Mouse (Mus musculus): ENCODE results near the gene Lsmem1. TPM values are rescaled to one million over a fixed set of nuclear protein-coding genes. Genes with fewer than 3 reads are reported as not detected.

Lsmem1 gene
- polyA plus RNA-seq, 1 experiment from 2014 or later: not detected

- WGBS: 92% methylated on average over 1 of the region's 1 CpGs
- Histone ChIP-seq H3K4me2 (ENCODE audit: low read length) (no peak overlapping the region), H3K4me1 (ENCODE audit: control insufficient read depth, insufficient read depth, low read length) (no peaks in the 10 kb centered on the region), H3K9me3 (ENCODE audit: control insufficient read depth, low read length) (no peaks in the 10 kb centered on the region), H3K4me3 (replicated peaks; ENCODE audit: low read depth, low read length) (no peak overlapping the region), H3K9ac (replicated peaks; ENCODE audit: low read length) (no peak overlapping the region), H3K27ac (replicated peaks; ENCODE audit: low read depth, low read length) (no peak overlapping the region), H3K36me3 (ENCODE audit: control insufficient read depth, insufficient read depth, low read length) (no peaks in the 10 kb centered on the region), H3K27me3 (ENCODE audit: control insufficient read depth, insufficient read depth, low read length) (no peaks in the 10 kb centered on the region)
- DNase-seq (no peak), ATAC-seq (ENCODE audit: low FRiP score, low TSS enrichment) (no peak)
These were observed 32.9 kb upstream of the Lsmem1 start for GRCm38 (mm10) chr12:40232231-40232630.

DNA sequence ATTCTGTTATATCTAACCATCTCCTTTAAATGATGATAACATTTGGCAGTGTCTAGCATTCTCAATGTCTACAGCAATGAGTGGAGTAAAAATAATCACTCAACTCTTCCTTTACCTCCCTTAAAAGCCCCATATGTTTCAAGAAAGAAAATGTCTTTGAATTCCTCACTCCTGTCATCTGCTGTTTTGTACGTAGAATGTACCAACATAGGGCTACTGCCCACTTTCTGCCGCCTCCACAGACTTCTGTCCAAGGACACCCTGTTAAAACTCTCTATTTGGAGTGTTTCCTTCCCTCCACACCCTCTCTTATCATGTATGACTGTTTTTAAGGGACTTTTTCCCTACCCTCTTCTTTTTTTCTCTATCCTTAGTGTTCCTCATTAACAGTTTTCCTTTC is 32.3 kb upstream of the Lsmem1 start:
- no peaks in the 10 kb centered on the region for H3K4me1 ChIP-seq (ENCODE audit: control insufficient read depth, insufficient read depth, low read length)
- H3K4me3 ChIP-seq (replicated peaks; ENCODE audit: low read depth, low read length): no peak overlapping the region
- no peak for ATAC-seq (ENCODE audit: low FRiP score, low TSS enrichment)
- no peak for DNase-seq
- 92% methylated on average over 2 of the region's 2 CpGs for WGBS
- H3K4me2 ChIP-seq (ENCODE audit: low read length): no peak overlapping the region
- no peaks in the 10 kb centered on the region for H3K36me3 ChIP-seq (ENCODE audit: control insufficient read depth, insufficient read depth, low read length)
- no peak overlapping the region for H3K9ac ChIP-seq (replicated peaks; ENCODE audit: low read length)
- H3K27me3 ChIP-seq (ENCODE audit: control insufficient read depth, insufficient read depth, low read length): no peaks in the 10 kb centered on the region
- no peaks in the 10 kb centered on the region for H3K9me3 ChIP-seq (ENCODE audit: control insufficient read depth, low read length)
- H3K27ac ChIP-seq (replicated peaks; ENCODE audit: low read depth, low read length): no peak overlapping the region

DNA sequence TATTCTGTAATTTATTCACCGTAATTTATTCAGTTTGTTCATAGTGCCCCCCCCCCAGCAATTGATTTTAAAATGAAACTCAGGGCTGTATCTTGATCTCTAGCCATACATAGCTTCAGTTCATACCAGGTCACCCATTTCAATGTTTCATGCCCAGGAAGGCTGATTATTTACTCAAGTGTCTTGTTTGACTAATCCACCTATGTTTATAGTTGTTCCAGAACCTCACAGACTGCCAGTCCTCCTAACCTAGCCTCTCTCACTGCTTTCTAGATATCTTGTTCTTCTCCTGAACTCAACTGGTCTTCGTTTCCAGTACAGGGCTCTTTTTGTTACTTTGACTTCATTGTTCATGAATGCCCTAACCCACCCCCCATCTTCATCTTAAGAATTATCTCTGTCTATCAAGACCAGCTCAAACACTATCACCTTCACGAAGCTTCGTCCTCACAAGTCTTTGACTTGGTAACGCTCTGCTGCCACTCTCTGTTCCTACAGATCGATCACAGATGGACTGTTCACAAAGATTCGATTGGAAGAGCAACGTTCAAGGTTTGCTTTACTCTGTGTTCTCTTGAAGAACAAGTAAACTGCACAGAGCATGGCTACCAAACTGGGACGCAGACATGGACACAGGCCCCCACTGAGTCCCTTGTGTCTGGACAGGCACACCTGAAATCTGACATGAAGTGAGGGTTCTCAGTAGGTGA is 25.0 kb upstream of the Lsmem1 start:
- no peak for DNase-seq
- Histone ChIP-seq H3K27me3 (ENCODE audit: control insufficient read depth, insufficient read depth, low read length) (no peaks in the 10 kb centered on the region), H3K4me1 (ENCODE audit: control insufficient read depth, insufficient read depth, low read length) (peaks cover 26% of the 10 kb centered on the region), H3K4me2 (ENCODE audit: low read length) (no peak overlapping the region), H3K9ac (replicated peaks; ENCODE audit: low read length) (no peak overlapping the region), H3K4me3 (replicated peaks; ENCODE audit: low read depth, low read length) (no peak overlapping the region), H3K36me3 (ENCODE audit: control insufficient read depth, insufficient read depth, low read length) (no peaks in the 10 kb centered on the region), H3K27ac (replicated peaks; ENCODE audit: low read depth, low read length) (no peak overlapping the region), H3K9me3 (ENCODE audit: control insufficient read depth, low read length) (no peaks in the 10 kb centered on the region)
- WGBS: 96% methylated on average over 9 of the region's 9 CpGs
- no peak for ATAC-seq (ENCODE audit: low FRiP score, low TSS enrichment)

DNA sequence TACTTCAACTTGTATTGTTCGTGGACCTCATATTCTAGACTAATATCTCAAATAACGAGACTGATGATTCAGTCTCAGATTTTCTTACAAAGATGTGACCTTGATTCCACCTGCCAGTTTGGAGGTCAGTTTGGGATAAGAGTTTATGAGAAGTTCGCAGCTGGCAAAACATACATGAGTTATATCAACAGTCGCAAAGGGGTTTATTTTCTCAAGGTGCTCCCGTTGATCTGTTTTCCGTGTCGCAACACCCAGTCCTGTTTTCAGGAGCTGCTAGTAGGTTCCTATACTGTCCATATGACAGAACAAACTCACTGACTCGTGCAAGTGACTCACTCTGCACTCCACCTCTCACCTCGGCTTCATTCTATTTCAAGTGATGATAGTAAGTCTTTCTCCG is 24.4 kb upstream of the Lsmem1 start:
- DNase-seq: no peak
- Histone ChIP-seq H3K27me3 (ENCODE audit: control insufficient read depth, insufficient read depth, low read length) (no peaks in the 10 kb centered on the region), H3K27ac (replicated peaks; ENCODE audit: low read depth, low read length) (peak overlapping the region; percentile 77), H3K9me3 (ENCODE audit: control insufficient read depth, low read length) (no peaks in the 10 kb centered on the region), H3K4me1 (ENCODE audit: control insufficient read depth, insufficient read depth, low read length) (peaks cover 26% of the 10 kb centered on the region), H3K4me2 (ENCODE audit: low read length) (peak overlapping the region; percentile 71), H3K36me3 (ENCODE audit: control insufficient read depth, insufficient read depth, low read length) (no peaks in the 10 kb centered on the region), H3K9ac (replicated peaks; ENCODE audit: low read length) (no peak overlapping the region; the same call in 1 of the 2 replicates), H3K4me3 (replicated peaks; ENCODE audit: low read depth, low read length) (peak overlapping the region; percentile 100)
- ATAC-seq (ENCODE audit: low FRiP score, low TSS enrichment): no peak
- 64% methylated on average over 10 of the region's 10 CpGs for WGBS

DNA sequence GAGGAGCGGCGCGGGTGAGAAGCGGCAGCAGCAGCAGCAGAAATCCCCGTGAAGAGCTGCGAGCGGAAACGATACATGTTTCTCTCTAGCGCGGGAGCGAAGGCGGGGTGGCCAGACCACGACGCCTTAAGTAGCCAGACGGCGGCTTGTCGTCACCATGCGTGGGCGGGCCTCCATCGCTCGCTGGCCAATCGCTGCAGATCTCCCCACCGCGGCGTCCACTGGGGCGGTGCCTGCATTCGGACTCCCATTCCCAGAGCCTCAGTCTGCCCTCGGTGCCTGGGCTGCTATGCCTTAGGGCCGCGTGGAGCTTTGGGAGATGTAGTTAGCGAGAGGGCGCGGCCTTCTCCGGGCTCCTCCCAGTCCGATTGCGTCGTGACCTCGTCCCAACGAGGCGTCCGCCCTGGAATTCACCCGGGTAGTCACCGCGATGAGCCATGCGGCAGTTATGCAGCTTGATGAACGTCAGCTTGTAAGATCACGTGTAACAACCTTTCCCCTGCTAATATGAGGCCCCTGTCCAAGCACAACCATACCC is 23.9 kb upstream of the Lsmem1 start:
- WGBS: under 1% methylated on average over 47 of the region's 47 CpGs
- peaks cover 26% of the 10 kb centered on the region for H3K4me1 ChIP-seq (ENCODE audit: control insufficient read depth, insufficient read depth, low read length)
- H3K27ac ChIP-seq (replicated peaks; ENCODE audit: low read depth, low read length): peak overlapping the region; percentile 96

GRCm38 (mm10) chr12:40222251-40223081 is 23.2 kb upstream of the Lsmem1 start:
- H3K36me3 ChIP-seq (ENCODE audit: control insufficient read depth, insufficient read depth, low read length): no peaks in the 10 kb centered on the region
- peak; percentile 97 for DNase-seq
- under 1% methylated on average over 81 of the region's 81 CpGs for WGBS
- ATAC-seq (ENCODE audit: low FRiP score, low TSS enrichment): peak; percentile 93
- H3K4me3 ChIP-seq (replicated peaks; ENCODE audit: low read depth, low read length): peak overlapping the region; percentile 100
- peak overlapping the region; percentile 96 for H3K27ac ChIP-seq (replicated peaks; ENCODE audit: low read depth, low read length)
- H3K4me2 ChIP-seq (ENCODE audit: low read length): peak overlapping the region; percentile 67
- H3K4me1 ChIP-seq (ENCODE audit: control insufficient read depth, insufficient read depth, low read length): peaks cover 26% of the 10 kb centered on the region
- H3K27me3 ChIP-seq (ENCODE audit: control insufficient read depth, insufficient read depth, low read length): no peaks in the 10 kb centered on the region
- peak overlapping the region; percentile 88 for H3K9ac ChIP-seq (replicated peaks; ENCODE audit: low read length)
- H3K9me3 ChIP-seq (ENCODE audit: control insufficient read depth, low read length): no peaks in the 10 kb centered on the region

More for the DNA sequence above, 23.9 kb upstream of the Lsmem1 start:
- Histone ChIP-seq H3K27me3 (ENCODE audit: control insufficient read depth, insufficient read depth, low read length) (no peaks in the 10 kb centered on the region), H3K4me3 (replicated peaks; ENCODE audit: low read depth, low read length) (peak overlapping the region; percentile 100), H3K4me2 (ENCODE audit: low read length) (peak overlapping the region; percentile 71), H3K36me3 (ENCODE audit: control insufficient read depth, insufficient read depth, low read length) (no peaks in the 10 kb centered on the region), H3K9ac (replicated peaks; ENCODE audit: low read length) (peak overlapping the region; percentile 88), H3K9me3 (ENCODE audit: control insufficient read depth, low read length) (no peaks in the 10 kb centered on the region)
- DNase-seq: peak; percentile 99
- ATAC-seq (ENCODE audit: low FRiP score, low TSS enrichment): peak; percentile 98

GRCm38 (mm10) chr12:40221611-40222010 is 22.3 kb upstream of the Lsmem1 start:
- Histone ChIP-seq H3K27me3 (ENCODE audit: control insufficient read depth, insufficient read depth, low read length) (no peaks in the 10 kb centered on the region), H3K9ac (replicated peaks; ENCODE audit: low read length) (peak overlapping the region; percentile 88; the same call in 1 of the 2 replicates), H3K4me3 (replicated peaks; ENCODE audit: low read depth, low read length) (peak overlapping the region; percentile 100), H3K27ac (replicated peaks; ENCODE audit: low read depth, low read length) (no peak overlapping the region), H3K9me3 (ENCODE audit: control insufficient read depth, low read length) (no peaks in the 10 kb centered on the region), H3K36me3 (ENCODE audit: control insufficient read depth, insufficient read depth, low read length) (peaks cover 6% of the 10 kb centered on the region), H3K4me2 (ENCODE audit: low read length) (peak overlapping the region; percentile 67), H3K4me1 (ENCODE audit: control insufficient read depth, insufficient read depth, low read length) (peaks cover 26% of the 10 kb centered on the region)
- no peak for ATAC-seq (ENCODE audit: low FRiP score, low TSS enrichment)
- DNase-seq: no peak
- 23% methylated on average over 5 of the region's 5 CpGs for WGBS

DNA sequence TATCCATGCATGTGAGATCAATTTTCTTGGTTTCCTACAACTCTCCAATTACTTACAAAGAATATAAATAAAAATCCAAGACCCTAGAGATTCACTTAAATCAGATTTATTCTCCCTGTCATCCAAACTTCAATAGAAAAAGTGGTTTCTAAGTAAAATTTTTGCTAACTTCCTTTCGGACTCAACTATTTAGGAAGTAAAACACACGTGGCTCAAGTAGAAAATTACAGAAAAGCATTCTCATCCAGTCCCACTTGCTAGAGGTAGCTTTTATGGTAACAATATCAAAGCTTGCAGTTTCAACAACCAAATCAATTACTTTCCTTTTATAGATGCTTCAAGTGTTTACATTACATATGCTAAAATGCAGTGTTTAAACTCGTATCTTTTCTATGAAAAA is 21.6 kb upstream of the Lsmem1 start:
- peak overlapping the region; percentile 100 for H3K4me3 ChIP-seq (replicated peaks; ENCODE audit: low read depth, low read length)
- no peaks in the 10 kb centered on the region for H3K27me3 ChIP-seq (ENCODE audit: control insufficient read depth, insufficient read depth, low read length)
- peak overlapping the region; percentile 10; the same call in 1 of the 2 replicates for H3K9ac ChIP-seq (replicated peaks; ENCODE audit: low read length)
- H3K36me3 ChIP-seq (ENCODE audit: control insufficient read depth, insufficient read depth, low read length): peaks cover 13% of the 10 kb centered on the region
- ATAC-seq (ENCODE audit: low FRiP score, low TSS enrichment) (no peak), DNase-seq (no peak)
- peaks cover 26% of the 10 kb centered on the region for H3K4me1 ChIP-seq (ENCODE audit: control insufficient read depth, insufficient read depth, low read length)
- H3K27ac ChIP-seq (replicated peaks; ENCODE audit: low read depth, low read length): no peak overlapping the region
- H3K4me2 ChIP-seq (ENCODE audit: low read length): peak overlapping the region; percentile 67
- no peaks in the 10 kb centered on the region for H3K9me3 ChIP-seq (ENCODE audit: control insufficient read depth, low read length)
- WGBS: 48% methylated on average over 3 of the region's 3 CpGs

All from midbrain, embryonic 14.5 days (tissue).